Mouse (Mus musculus): ENCODE measurements at regions not wholly inside any gene's neighbourhood (a gene's known extent, or its start where the extent isn't known, plus 50 kb on each side); places are given as distances from the start of the nearest gene placed in this dataset.

DNA sequence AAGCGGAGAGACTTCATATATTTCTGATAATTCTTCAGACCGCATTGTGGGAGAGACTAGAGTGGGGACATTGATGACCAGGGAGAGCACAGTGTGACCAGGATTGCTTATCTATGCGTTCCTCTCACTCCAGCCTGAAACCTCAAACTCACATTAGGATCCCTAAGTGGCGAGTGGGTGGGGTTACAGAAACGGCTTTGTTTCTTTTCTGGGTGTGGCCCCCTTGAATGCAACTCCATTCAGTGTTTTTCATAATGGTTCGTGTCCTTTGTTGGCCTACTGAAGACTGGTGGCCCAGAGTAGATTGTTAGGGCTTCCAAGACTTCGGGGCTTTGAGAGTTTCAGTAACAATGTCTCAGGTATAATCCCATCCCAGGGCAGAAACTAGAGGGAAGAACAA lies 1512.1 kb downstream of the Slc22a22 start:
- Histone ChIP-seq H3K27ac (no peak overlapping the region), H3K36me3 (no peaks in the 10 kb centered on the region), H3K4me3 (replicated peaks) (no peak overlapping the region), H3K9ac (no peak overlapping the region), H3K4me1 (0 out of 2 replicates have a peak, but pooled peaks cover 3% of the 10 kb centered on the region), H3K27me3 (no peaks in the 10 kb centered on the region), H3K4me2 (no peak overlapping the region), H3K9me3 (replicated peaks) (no peaks in the 10 kb centered on the region)
- 68% methylated on average over 7 of the region's 7 CpGs for WGBS
- ATAC-seq (replicated peaks; ENCODE audit: low FRiP score), result no peak

DNA sequence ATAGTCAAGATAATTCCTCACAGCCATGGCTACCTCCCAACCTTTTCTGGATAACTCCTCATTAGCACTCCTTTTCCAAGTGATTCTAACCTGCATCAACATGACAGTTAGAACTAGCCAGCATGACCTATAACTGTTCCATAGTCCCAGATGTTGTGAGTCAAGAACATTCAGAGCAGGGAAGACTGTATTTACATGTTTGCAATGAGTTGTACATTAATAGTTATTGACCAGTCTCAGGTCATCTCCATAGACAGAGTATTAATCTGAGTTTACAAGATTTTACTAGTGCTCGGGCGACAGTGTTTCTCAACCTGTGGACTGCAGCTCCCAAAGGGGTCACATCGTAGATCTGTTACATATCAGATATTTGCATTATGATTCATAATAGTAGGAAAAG lies 1515.3 kb downstream of the Slc22a22 start:
- Histone ChIP-seq H3K4me3 (replicated peaks) (no peak overlapping the region), H3K36me3 (no peaks in the 10 kb centered on the region), H3K9ac (no peak overlapping the region), H3K9me3 (replicated peaks) (no peaks in the 10 kb centered on the region), H3K27ac (no peak overlapping the region), H3K4me2 (no peak overlapping the region), H3K27me3 (no peaks in the 10 kb centered on the region), H3K4me1 (0 out of 2 replicates have a peak, but pooled peaks cover 3% of the 10 kb centered on the region)
- no peak for ATAC-seq (replicated peaks; ENCODE audit: low FRiP score)
- WGBS, result 93% methylated on average over 3 of the region's 3 CpGs

All from kidney, embryonic 15.5 days (tissue).